Mouse (Mus musculus): ENCODE data around the gene Gm7030.
"Not testable (repeated sequence)": the region's sequence is repeated elsewhere in the genome, so short reads cannot be mapped to it uniquely, and the experiment has no call there.

Gm7030 gene

DNA sequence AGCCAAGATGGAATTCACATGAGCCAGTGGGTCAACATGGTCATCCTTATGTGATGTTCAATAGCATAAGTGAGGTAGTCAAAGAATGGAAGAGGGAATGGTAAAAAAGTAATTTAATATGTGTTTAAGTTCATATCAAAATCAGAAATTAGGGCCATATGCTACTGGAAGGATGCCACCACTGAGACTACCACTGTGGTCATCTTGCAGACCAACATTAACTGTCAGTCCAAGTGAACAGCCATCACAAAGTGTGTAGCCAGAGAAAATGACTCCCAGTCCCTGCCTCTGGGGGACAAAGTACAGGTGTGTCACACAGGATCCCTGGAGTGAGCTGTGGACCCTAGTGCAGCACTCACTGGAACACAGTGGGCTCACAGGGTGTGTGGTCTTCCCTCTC lies 47.3 kb downstream of the Gm7030 start:
- DNase-seq (ENCODE audit: low spot score): not testable (repeated sequence)

DNA sequence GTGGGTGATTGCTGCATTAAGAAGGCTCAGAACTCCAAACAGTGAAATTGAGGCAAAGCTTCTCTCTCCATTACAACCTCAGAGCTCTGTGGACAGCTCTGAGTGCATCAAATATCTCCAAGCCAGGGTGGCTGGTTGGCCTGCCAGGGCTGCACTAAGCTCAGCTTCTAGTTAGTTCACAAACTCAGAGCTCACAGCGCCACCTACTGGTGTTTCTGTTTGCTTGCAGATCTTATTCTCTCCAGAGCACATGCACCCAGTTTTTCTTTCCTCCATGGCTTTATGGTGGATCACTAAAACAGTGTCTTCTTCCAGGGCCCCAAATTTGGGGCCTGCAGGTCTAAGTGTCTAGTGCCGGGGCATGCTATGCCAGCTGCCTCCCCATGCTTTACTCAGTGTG lies 68.4 kb downstream of the Gm7030 start:
- peak; percentile 80 for DNase-seq (ENCODE audit: low spot score)
